Mouse (Mus musculus) left cerebral cortex, adult 18-20 months (tissue): ENCODE data around the gene Tango6. TPM values are rescaled to one million over a fixed set of nuclear protein-coding genes. Genes with fewer than 3 reads are reported as not detected.
A peak's percentile ranks its signal among the peaks of the same experiment; 100 is the strongest.
"Not testable (repeated sequence)": the region's sequence is repeated elsewhere in the genome, so short reads cannot be mapped to it uniquely, and the experiment has no call there.

Experiments used
- DNase-seq, 2 experiments: peaks; one replicate each; pipeline ENCODE4 v3.0.0; 2021 to 2022; ENCODE audit warnings: low spot score in 2 of 2, mixed read lengths in 1 of 2
- total RNA-seq, 2 experiments: library from RNA; stranded (reverse); gene quantifications; 2 replicates each; pipeline ENCODE4 v1.2.3; 2021

The Tango6 gene
- total RNA-seq, 2 experiments from 2014 or later = 6.6 to 6.8 TPM

DNA sequence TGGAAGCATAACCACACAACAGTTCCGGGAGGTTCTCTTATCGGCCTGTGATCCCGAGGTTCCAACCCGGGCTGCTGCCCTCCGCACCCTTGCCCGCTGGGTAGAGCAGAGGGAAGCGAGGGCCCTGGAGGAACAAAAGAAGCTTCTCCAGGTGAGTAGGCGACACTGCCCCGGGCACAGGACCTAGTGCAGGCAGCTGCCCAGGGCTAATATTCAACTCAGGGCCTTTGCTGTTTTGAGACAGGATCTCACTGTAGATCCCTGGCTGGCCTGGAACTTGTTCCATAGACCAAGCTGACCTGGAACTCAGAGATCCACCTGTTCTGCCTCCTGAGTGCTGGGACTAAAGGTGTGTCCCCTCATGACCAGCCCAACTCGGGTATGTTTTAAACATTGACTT lies 59.5 kb downstream of the Tango6 start:
- no peak for DNase-seq

DNA sequence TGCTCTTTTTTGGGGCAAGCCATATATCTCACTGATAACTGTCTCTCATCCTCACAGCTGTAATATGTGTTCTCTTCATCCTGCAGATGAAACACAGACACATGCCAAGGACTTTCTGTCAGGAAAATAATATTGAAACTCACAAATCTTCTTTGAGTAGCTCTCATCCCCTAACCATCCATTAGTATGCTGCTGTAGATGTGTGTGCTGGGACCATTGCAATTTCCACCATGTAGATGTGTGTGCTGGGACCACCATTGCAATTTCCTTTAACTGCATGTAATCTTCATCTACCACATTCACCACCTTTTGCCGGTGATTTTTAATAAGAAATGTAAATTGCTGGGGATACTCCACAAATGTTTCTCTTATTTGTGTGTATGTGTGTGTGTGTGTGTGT lies 60.5 kb downstream of the Tango6 start:
- DNase-seq = no peak

DNA sequence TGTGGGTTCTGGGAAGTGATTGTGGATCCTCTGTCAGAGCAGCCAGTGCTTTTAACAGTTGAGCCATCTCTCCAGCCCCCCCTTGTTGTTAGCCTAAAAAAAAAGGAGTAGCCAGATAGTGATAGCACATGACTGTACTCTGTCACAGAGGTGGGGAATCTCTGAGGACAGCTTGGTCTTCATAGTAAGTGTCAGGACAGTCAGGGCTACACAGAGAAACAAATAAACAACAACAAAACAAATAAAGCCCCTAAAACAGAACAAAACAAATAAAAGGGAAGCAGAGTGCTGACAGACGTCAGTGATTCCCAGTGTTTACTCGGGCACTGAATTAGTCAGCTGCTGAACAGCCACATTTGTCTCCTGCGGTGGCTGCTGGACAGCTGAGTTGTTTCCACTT lies 70.6 kb downstream of the Tango6 start:
- no peak for DNase-seq

DNA sequence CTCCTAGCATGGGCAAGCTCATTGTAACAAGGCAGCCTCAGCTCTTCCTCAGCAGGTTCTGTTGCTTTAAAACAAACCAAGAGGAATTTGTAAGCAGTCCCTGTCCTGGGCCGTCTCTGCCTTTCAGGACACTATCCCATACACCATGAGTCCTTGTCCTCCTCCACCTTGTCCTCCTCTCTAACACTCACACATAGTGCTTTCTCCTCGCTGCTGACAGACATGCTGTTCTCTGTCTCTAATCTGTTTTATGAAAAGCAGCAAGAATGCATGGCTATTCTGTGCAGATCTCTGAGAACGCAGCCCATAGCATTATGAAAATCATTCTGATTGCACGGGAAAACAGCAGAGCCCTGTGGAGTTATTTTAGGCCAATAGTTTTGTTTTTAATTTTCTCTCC lies 78.4 kb downstream of the Tango6 start:
- DNase-seq = no peak

DNA sequence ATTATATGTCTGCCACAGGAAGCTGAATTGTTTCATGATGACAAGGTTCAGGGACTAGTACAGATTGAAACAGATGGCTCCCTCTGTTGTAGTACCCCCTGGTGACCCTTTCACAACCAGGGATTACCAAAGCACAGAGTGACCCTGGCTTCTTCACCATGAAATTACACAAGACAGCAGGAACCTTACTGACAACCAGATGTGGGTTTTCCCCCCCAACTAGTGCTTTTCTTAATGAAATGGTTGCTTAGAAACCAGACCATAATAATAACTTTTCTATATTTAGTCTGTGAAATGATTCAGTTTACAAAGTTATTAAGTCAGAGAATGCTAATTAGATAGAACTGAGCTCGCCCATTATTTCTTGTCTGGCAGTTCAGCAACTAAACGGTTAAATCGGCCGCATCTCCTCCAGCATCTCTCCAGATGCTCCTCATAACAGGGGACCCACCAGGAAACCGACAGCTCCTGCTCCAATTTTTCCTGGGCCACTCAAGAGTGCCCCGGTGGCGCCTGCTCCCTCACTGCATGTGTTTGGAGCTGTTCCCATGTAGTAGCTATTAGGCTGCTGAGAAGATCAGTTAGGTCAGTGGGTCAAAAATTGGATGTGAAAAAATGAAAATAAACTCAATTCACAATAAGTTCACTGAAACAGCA lies 79.1 kb downstream of the Tango6 start:
- no peak for DNase-seq

DNA sequence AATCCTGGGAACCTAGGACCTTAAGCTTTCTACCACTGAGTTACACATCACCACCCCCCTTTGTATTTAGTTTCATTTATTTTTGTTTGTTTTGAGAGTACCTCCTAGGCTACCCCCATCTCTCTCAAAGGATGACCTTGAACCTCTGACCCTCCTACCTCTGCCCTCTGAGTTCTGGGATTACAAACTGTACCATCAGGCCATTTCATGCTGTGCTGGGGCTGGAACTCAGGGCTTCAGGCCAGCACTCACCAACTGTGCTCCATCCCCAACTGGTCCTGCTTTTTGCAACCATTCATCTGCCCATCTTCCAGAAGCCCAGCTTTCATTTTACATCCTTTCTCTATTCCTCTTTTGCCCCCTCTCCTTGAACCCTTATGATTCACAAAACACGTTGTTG lies 81.7 kb downstream of the Tango6 start:
- no peak for DNase-seq

DNA sequence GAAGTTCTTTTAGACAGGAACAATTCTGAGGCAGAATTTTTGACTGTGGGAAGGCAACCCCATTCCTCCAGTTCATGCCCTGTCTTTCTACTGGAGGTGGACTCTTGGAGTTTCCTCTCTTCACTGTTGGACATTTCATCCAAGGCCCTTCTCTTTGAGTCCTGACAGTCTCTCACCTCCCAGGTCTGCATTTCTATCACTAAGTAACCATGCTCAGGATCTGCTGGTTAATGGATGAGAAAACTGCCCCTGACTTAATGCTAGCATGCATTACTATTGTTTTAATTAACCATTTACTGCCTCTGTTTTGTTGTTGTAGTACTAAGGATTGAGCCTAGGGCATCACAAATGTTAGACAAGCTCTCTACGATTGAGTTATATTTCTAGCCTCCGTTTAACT lies 82.7 kb downstream of the Tango6 start:
- no peak for DNase-seq

DNA sequence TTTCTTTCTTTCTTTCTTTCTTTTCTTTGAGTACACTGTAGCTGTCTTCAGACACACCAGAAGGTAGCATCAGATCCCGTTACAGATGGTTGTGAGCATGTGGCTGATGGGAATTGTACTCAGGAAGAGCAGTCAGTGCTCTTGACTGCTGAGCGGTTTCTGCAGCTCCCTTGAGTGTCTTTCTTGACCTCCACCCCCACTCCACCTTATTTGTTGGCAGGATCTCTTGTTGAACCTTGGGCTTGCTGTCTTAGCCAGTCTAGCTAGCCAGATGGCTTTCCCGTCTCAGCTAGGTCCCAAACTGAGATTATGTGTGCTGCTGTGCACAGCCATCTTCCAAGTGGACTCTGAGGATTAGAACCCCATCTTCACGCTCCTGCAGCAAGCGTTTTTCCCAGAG lies 83.9 kb downstream of the Tango6 start:
- DNase-seq = no peak

DNA sequence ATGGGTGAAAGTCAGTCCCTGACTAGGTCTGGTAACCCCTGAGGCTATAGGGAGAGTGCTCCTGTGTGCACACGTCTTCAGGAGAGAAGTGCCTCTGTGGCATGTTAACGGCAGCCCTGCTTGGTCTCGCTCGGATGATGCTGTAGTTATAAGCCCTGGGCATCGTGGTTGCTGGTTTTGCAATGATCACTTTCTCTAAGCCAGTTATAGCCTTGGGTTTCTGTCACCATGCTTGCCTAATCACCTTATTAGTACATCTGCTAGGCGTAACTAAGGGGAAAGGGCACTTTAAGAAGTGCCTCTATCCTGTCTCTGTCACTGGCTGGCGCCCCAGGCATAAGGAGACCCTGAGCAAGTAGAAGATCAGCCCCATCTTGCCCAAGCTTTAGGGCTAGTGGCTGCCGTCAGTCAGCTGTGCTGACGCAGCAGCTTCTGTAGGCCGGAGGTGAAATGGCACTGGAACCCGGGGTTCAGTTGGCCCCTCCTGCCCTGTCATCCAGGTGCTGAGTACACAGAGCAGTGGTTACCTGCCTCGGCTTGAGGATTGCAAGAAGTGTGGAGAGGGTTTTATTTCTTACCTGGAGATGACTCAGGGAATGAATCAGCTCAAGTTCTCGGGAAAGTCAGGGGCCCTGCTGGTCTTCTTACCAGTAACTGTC lies 86.4 kb downstream of the Tango6 start:
- no peak for DNase-seq

DNA sequence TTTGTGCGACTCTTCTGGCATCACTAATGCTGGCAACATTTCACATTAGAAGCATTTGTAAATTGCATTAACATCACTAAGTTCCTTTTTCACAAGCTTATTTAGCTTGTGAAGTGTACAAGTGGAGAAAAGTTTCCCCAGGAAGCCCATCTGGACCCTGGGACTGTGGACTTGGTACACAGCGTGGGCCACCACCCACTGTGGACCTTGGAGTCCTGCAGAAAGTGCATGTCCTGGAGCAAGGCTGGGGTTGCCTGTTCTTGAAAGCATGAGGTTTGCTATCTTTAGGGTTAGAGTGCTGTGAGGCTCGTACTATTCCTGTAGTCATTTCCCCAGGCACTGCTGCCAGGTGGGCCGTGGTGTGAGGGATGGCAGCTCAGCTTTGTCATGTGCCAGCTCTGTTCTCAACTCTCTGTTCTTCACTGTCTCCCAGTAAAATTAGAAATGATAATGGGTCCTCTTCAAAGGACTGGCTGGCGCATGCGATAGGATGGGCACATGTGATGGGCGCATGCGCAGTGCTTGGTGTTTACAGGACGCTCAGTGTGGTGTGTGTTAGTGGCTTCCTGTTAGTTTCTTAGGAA lies 87.8 kb downstream of the Tango6 start:
- DNase-seq = peak; percentile 45 to 69

DNA sequence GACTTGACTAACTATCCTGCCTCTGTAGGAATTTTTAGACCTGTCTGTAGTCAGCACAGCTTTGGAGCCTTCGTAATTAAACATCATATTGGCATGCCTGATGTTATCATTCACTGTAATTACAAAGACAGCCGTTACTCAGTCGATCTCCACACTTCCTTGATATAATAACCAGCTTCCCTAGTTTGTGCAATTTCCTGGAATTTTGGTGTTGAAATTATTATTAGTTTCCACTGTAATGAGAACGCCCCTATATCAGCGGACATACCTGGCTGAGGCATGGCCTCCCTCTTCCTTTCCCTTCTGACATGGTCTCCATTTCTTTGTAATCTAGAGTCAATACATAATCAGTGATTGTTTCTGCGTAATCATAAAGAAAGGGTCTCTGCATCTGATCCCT lies 89.2 kb downstream of the Tango6 start:
- DNase-seq = no peak

DNA sequence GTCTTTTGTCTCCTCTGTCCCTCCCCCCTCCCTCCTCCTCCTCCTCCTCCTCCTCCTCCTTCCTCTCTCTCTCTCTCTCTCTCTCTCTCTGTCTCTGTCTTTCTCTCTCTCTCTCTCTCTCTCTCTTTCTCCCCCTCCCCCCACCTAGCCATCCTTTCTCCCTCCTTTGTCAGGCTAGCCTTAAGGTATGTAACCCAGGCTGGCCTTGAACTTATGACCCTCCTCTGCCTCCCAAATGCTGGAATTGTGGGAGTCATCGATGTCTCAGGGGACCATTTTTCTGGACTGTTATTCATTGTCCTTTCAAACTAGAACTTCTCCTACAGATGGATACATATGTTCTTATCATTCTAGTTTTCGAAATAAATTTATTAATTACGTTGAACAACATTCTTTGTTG lies 89.6 kb downstream of the Tango6 start:
- no peak for DNase-seq

DNA sequence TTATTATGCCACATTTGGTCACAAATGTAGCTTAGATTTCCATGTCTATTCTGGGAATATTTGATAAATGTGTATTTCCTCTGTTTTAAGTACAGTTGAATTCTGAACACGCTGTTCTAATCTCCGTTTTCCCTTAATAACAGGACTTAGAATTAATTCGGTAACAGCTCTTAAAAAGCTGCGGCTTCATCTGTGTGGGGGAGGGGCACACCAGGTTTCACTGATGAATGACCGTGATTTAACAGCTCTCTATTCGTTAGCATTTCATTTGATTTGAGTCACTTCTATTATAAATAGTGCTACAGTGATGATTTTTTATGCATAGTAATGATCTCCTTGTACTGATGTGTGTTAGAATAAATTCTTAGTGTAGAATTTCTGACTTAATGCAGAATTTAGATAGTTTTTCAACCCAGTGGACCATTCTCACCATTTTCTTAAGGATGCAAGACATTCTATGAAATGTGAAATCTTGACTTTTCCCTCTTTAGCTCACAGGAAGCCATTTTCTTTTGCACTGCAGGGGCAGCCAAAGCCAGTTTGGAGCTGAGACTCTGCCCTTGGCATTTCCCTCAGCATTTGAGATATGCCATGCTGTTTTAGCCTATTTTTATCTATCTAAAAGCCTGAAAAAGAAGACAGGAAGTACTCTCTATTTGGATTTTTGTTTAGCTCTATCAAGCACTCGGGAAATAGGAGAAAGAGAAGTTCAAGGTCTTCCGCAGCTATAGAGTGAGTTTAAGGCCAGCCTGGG lies 91.9 kb downstream of the Tango6 start:
- no peak for DNase-seq

DNA sequence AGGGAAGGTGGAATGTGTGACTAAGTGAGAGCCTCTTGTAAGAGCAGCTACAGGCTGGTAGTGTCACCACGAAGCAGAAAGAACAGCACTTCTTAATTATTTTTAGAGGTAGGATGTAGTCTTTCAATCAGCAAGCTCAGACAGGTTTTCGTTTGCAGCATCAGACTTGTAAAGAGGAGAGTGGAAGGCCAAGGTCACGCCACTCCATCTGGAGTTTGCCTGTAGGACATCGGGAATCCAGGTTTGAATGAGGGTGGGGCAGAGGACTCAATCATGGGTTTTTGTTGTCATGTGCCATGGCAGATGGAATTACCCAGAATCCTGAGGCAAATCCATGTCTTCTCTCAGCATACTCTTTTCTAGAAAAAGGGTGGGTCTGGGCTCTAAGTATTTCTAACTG lies 106.8 kb downstream of the Tango6 start:
- DNase-seq = no peak

DNA sequence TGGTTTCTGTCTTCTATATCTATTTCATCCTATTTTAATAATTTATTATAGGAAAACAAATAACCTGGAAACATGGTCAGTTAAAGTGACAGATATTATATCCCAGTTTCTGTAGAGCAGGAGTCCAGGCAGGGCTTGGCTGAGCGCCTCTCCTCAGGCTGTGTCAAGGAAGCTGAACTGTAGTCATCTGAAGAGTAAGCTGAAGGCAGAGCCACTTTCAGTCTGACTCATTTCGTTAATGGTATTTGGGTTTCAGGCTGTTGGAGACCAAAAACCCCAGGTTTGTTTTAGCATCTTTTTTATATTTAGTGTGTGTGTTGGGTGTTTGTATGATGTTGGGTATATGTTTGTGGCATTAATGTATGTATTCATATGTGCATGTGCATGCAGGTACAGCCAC lies 112.0 kb downstream of the Tango6 start:
- no peak for DNase-seq

DNA sequence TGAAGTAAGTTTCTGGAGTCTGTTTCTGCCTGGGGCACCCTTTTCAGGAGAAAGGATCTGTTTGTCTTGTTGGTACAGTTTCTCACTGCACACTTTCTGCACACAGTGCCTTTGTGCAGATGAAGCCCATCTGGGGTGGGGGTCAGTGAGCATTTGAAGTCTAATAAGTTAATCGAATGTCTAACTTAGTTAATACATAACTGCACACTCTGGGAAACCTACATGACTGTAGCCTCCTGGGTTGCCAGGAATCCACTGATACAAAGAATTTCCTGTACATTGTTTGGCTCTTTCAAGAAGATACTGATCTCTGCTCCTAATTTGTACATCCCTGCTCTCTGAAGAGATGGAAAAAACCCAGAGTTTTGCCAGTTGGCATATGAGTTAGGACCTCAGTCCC lies 117.0 kb downstream of the Tango6 start:
- DNase-seq = no peak

DNA sequence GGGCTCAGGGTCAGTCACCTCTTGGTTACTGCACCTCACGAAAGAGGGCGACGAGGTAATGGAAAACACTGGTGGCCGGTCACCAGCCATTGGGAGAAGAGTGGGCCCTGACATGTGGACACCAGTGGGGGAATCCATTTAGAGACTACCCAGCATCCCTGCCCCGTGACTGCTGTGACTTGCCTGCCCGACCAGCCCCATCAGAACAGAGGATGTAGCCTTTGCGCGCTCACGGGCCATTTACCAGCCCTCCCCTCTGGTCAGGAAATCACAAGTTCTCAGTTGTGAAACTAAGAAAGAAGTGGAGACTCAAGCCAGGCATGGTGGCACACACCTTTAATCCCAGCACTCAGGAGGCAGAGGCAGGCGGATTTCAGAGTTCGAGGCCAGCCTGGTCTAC lies 118.4 kb downstream of the Tango6 start:
- no peak for DNase-seq

DNA sequence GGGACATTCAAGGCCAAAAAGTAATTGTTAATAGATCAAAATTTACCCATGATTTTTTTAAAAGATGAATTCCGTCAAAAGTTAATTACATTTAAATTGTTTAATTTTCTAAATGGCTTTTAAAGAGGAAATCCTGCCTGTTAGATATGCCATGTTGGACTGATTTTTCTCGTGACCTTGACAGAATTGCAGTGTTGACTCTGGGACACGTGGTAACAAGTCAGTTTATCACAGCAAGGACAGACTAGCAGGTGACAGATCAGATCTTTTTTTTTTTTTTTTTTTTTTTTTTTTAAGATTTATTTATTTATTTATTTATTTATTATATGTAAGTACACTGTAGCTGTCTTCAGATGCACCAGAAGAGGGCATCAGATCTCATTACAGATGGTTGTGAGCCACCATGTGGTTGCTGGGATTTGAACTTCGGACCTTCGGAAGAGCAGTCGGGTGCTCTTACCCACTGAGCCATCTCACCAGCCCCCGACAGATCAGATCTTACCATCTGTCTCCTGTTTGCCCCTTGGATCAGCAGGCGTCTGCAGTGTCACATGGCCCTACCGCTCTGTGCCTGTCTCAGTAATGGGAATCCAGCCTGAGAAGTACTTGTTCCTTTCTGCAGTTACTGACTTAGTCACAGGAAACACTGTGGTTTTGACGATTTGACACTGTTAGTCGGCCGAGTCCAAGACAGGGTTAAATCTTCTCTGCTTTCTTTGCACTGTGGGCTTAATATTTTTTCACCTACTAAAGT lies 119.7 kb downstream of the Tango6 start:
- DNase-seq = not testable (repeated sequence)

DNA sequence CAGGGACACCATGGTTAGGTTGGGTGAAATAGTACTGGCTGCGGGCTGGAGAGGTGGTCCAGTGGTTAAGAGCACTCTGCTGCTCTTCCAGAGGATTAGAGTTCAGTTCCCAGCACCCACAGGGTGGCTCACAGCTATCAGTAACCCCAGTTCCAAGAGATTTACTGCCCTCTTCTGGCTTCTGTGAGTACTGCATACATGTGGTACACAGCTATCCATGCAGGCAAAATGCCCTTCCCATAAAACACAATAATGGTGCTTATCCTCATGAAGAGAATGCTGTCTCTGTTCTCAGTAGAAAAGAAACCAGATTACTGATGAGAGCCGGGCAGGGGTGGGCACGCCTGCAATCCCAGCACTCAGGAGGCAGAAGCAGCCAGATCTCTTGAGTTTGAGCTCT lies 123.0 kb downstream of the Tango6 start:
- no peak for DNase-seq

DNA sequence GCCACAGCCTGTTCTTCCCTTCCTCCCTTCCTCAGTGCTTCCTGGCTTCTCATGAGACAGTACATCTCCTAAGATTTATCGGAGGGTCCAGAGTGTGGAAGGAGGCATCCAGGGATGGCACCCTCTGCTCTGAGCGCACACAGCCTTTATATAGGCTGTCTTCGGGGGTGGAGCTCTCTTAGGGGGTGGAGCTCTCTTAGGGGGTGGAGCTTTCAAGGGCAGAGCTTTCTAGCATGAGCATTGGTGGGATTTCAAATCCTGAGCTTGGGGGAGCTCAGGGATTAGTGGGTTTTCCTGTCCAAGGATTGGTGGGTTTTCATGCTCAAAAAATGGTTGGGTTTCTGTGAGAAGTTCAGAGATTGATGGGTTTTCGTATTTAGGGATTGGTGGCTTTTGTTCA lies 124.6 kb downstream of the Tango6 start:
- DNase-seq = no peak

DNA sequence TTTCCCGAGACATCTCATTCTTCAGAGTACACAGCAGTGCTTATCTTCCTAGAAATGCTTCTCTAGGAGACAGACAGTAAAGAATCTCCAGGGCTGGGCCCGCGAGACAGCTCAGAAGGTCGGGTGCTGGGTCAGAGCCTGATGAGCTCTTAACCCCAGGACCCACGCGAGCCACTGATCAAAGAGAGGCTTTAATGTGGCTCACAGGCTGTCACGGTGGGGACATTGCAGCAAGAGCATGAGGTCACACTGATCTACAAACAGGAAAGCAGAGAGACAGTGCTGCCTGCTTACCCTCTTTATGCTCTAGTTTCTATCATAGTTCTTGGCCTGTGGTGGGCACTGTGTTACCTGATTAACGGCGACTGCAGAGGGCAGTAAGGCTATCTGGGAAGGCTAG lies 126.9 kb downstream of the Tango6 start:
- no peak for DNase-seq
